Mouse (Mus musculus): Measurements from ENCODE around the gene Gipc3. TPM values are rescaled to one million over a fixed set of nuclear protein-coding genes. Genes with fewer than 3 reads are reported as not detected.
A peak's percentile ranks its signal among the peaks of the same experiment; 100 is the strongest.

The Gipc3 gene
- total and polyA plus RNA-seq, 3 experiments, result 0.08 to 0.09 TPM; not detected in 1

- DNase-seq (ENCODE audit: extremely low read depth), result no peak
- no peak within 1 kb of the TSS for H3K9ac ChIP-seq (ENCODE audit: insufficient read depth, low read depth)
- dilution Hi-C loops (cut with MboI; ENCODE audit: extremely low pct_ligation_motif_present, extremely low pct_unique_long_range_greater_than_20kb, low sequenced_read_pairs), result no loop called here
- H3K4me3 ChIP-seq (replicated peaks in 1 of 3; ENCODE audit: low read depth in 2 of 3, low read length in 2 of 3, poor library complexity in 1 of 3), result no peak within 1 kb of the TSS
- H3K27me3 ChIP-seq (replicated peaks), result no peaks in the 10 kb centered on the region
- H3K4me2 ChIP-seq (ENCODE audit: insufficient read depth, low read depth, poor library complexity, severe bottlenecking), result no peak within 1 kb of the TSS
- peaks cover 34 to 61% of the 10 kb centered on the region in 2 experiments for H3K4me1 ChIP-seq (ENCODE audit: control insufficient read depth in 1 of 2, insufficient read depth in 2 of 2)
- peaks cover 90 to 100% of the 10 kb centered on the region in 2 experiments for H3K36me3 ChIP-seq (replicated peaks in 1 of 2; ENCODE audit: control insufficient read depth in 1 of 2, insufficient read depth in 1 of 2, low read length in 1 of 2)
- H3K9me3 ChIP-seq (replicated peaks; ENCODE audit: low read length), result no peaks in the 10 kb centered on the region
- no peaks in the 10 kb centered on the region for H3K79me2 ChIP-seq (replicated peaks; ENCODE audit: control insufficient read depth, extremely low read depth, insufficient read depth, poor library complexity, severe bottlenecking)
- in situ Hi-C loops (cut with MboI; ENCODE audit: low pct_ligation_motif_present, low pct_unique_long_range_greater_than_20kb, low sequenced_read_pairs), result no loop called here
- TF ChIP-seq CTCF (conservative IDR thresholded peaks at IDR 0.05 in 1 of 2, IDR thresholded peaks at IDR 0.05 in 1 of 2; ENCODE audit: low read depth in 2 of 2, low read length in 2 of 2), result no peak
- TF ChIP-seq ZMIZ1 (IDR thresholded peaks at IDR 0.05; ENCODE audit: low read depth, low read length), result peak; percentile 25
- peak; percentile 11; the same call in 1 of the 2 replicates for TF ChIP-seq POLR2AphosphoS2 (IDR thresholded peaks at IDR 0.05; ENCODE audit: low read depth, low read length)
- no peak within 1 kb of the TSS for H3K27ac ChIP-seq (ENCODE audit: insufficient read depth, low read depth)
Observed at GRCm38 (mm10) chr10:81365672-81366476, 22.8 kb upstream of the Gipc3 start, which contains the start of gene 4930404N11Rik. Gene 4930404N11Rik, minus strand, starts transcription at chr10:81365816.

- no peak for DNase-seq (ENCODE audit: extremely low read depth)
- Histone ChIP-seq H3K4me1 (ENCODE audit: control insufficient read depth in 1 of 2, insufficient read depth in 2 of 2) (peaks cover 34 to 67% of the 10 kb centered on the region in 2 experiments), H3K27ac (ENCODE audit: insufficient read depth, low read depth) (no peak overlapping the region), H3K36me3 (replicated peaks in 1 of 2; ENCODE audit: control insufficient read depth in 1 of 2, insufficient read depth in 1 of 2, low read length in 1 of 2) (peaks cover 83 to 98% of the 10 kb centered on the region in 2 experiments), H3K27me3 (replicated peaks) (no peaks in the 10 kb centered on the region), H3K9me3 (replicated peaks; ENCODE audit: low read length) (no peaks in the 10 kb centered on the region), H3K79me2 (replicated peaks; ENCODE audit: control insufficient read depth, extremely low read depth, insufficient read depth, poor library complexity, severe bottlenecking) (no peaks in the 10 kb centered on the region), H3K4me3 (replicated peaks in 1 of 3; ENCODE audit: low read depth in 2 of 3, low read length in 2 of 3, poor library complexity in 1 of 3) (no peak overlapping the region), H3K4me2 (ENCODE audit: insufficient read depth, low read depth, poor library complexity, severe bottlenecking) (no peak overlapping the region), H3K9ac (ENCODE audit: insufficient read depth, low read depth) (no peak overlapping the region)
- dilution Hi-C loops (cut with MboI; ENCODE audit: extremely low pct_ligation_motif_present, extremely low pct_unique_long_range_greater_than_20kb, low sequenced_read_pairs) (no loop called here), in situ Hi-C loops (cut with MboI; ENCODE audit: low pct_ligation_motif_present, low pct_unique_long_range_greater_than_20kb, low sequenced_read_pairs) (no loop called here)
- TF ChIP-seq POLR2AphosphoS2 (IDR thresholded peaks at IDR 0.05; ENCODE audit: low read depth, low read length) (peak; percentile 22; the same call in 1 of the 2 replicates), CTCF (conservative IDR thresholded peaks at IDR 0.05 in 1 of 2, IDR thresholded peaks at IDR 0.05 in 1 of 2; ENCODE audit: low read depth in 2 of 2, low read length in 2 of 2) (no peak), JUN (IDR thresholded peaks at IDR 0.05; ENCODE audit: insufficient read depth, low read depth, low read length) (no peak)
Observed at GRCm38 (mm10) chr10:81365073-81365472, 22.0 kb upstream of the Gipc3 start.

DNA sequence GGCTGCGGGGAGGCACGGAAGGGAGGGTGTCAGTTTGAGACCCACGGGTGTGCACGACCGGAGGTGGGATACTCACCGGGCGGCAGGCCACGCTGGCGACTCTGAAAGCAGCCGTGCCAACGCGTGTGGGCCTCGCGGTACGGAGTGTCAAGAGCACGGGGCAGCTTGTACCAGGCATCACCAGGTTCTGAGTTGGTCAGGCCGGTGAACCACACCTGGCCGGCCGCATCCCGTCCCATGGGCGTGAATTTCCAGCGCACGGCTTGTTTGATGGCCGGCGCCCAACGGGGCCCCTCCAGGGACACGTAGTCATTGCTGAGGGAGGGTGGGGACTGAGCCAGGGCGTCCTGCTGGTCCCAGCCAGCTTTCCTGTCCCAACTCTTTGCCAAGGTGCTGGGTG, 21.6 kb upstream of the Gipc3 start:
- Histone ChIP-seq H3K4me2 (ENCODE audit: insufficient read depth, low read depth, poor library complexity, severe bottlenecking) (no peak overlapping the region), H3K36me3 (replicated peaks in 1 of 2; ENCODE audit: control insufficient read depth in 1 of 2, insufficient read depth in 1 of 2, low read length in 1 of 2) (peaks cover 82 to 98% of the 10 kb centered on the region in 2 experiments), H3K27ac (ENCODE audit: insufficient read depth, low read depth) (no peak overlapping the region), H3K79me2 (replicated peaks; ENCODE audit: control insufficient read depth, extremely low read depth, insufficient read depth, poor library complexity, severe bottlenecking) (no peaks in the 10 kb centered on the region), H3K27me3 (replicated peaks) (no peaks in the 10 kb centered on the region), H3K4me1 (ENCODE audit: control insufficient read depth in 1 of 2, insufficient read depth in 2 of 2) (peaks cover 37 to 71% of the 10 kb centered on the region in 2 experiments), H3K4me3 (replicated peaks in 1 of 3; ENCODE audit: low read depth in 2 of 3, low read length in 2 of 3, poor library complexity in 1 of 3) (no peak overlapping the region), H3K9me3 (replicated peaks; ENCODE audit: low read length) (no peaks in the 10 kb centered on the region), H3K9ac (ENCODE audit: insufficient read depth, low read depth) (no peak overlapping the region)
- no peak for TF ChIP-seq EP300 (IDR thresholded peaks at IDR 0.05; ENCODE audit: low read length)
- TF ChIP-seq MEF2A (IDR thresholded peaks at IDR 0.05; ENCODE audit: borderline replicate concordance, low read depth, low read length), result no peak
- 0 out of 2 replicates have a peak, but pooled peaks have one; percentile 9 for TF ChIP-seq POLR2A (IDR thresholded peaks at IDR 0.05; ENCODE audit: low read depth, low read length)
- dilution Hi-C loops (cut with MboI; ENCODE audit: extremely low pct_ligation_motif_present, extremely low pct_unique_long_range_greater_than_20kb, low sequenced_read_pairs) (no loop called here), in situ Hi-C loops (cut with MboI; ENCODE audit: low pct_ligation_motif_present, low pct_unique_long_range_greater_than_20kb, low sequenced_read_pairs) (no loop called here)
- no peak for DNase-seq (ENCODE audit: extremely low read depth)
